Mouse (Mus musculus) heart, embryonic 11.5 days (tissue): ENCODE results near the gene Nectin3. TPM values are rescaled to one million over a fixed set of nuclear protein-coding genes. Genes with fewer than 3 reads are reported as not detected.
A peak's percentile ranks its signal among the peaks of the same experiment; 100 is the strongest.

ENCODE experiments used
- ATAC-seq: fragments of 200-750 bp; cut with Nextera tagmentation; replicated peaks from 2 replicates; pipeline ENCODE4 v1.8.0; 2017; ENCODE audit warnings: moderate library complexity; ENCODE audit not compliant: insufficient number of reproducible peaks, low FRiP score, low TSS enrichment
- H3K27ac ChIP-seq: fragments of 300-500 bp; sonication (generic); 2 replicates; pipeline ENCODE4 v1.5.1; 2014; ENCODE audit warnings: mild to moderate bottlenecking, low read depth, low read length
- H3K27me3 ChIP-seq: fragments of 300-500 bp; sonication (generic); 2 replicates; pipeline ENCODE4 v1.6.1; 2014; ENCODE audit warnings: mild to moderate bottlenecking, low read length, mixed read lengths; ENCODE audit not compliant: control insufficient read depth, insufficient read depth
- H3K36me3 ChIP-seq: fragments of 300-500 bp; sonication (generic); 2 replicates; pipeline ENCODE4 v1.6.1; 2014; ENCODE audit warnings: mild to moderate bottlenecking, low read length, moderate library complexity, mixed read lengths; ENCODE audit not compliant: control insufficient read depth, insufficient read depth
- H3K4me1 ChIP-seq: fragments of 300-500 bp; sonication (generic); 2 replicates; pipeline ENCODE4 v1.6.1; 2014; ENCODE audit warnings: low read length; ENCODE audit not compliant: control insufficient read depth, insufficient read depth
- H3K4me2 ChIP-seq: fragments of 300-500 bp; sonication (generic); 2 replicates; pipeline ENCODE4 v1.6.1; 2014; ENCODE audit warnings: mild to moderate bottlenecking, moderate library complexity
- H3K4me3 ChIP-seq: fragments of 300-500 bp; sonication (generic); 2 replicates; pipeline ENCODE4 v1.5.1; 2014; ENCODE audit warnings: low read depth, low read length
- H3K9ac ChIP-seq: fragments of 300-500 bp; sonication (generic); 2 replicates; pipeline ENCODE4 v1.6.1; 2014; ENCODE audit warnings: mild to moderate bottlenecking, low read depth, low read length, moderate library complexity
- H3K9me3 ChIP-seq: fragments of 300-500 bp; sonication (generic); replicated peaks from 2 replicates; pipeline ENCODE4 v1.6.1; 2016; ENCODE audit warnings: low read length; ENCODE audit not compliant: control insufficient read depth
- WGBS: fragments of 180-500 bp; shearing (Covaris S2); extraction: QIAGEN DNeasy Blood & Tissue Kit; methylation state at CpG from one replicate; pipeline ENCODE4 v1.1.7; 2014; ENCODE audit not compliant: insufficient replicate concordance; 5-methylcytosine and 5-hydroxymethylcytosine counted together
- polyA plus RNA-seq: library from polyadenylated mRNA; unstranded; fragments of >200 nt; fragmentation: Nextera tagmentation; extraction: Ambion mirVana; gene quantifications from 2 replicates; pipeline ENCODE4 v1.2.1, GENCODE M21; 2014

Nectin3 gene
- polyA plus RNA-seq, 1 experiment from 2014 or later, result 23.3 TPM

- Histone ChIP-seq H3K4me1 (0 out of 2 replicates have a peak, but pooled peaks cover 5% of the 10 kb centered on the region), H3K27me3 (no peaks in the 10 kb centered on the region), H3K36me3 (no peaks in the 10 kb centered on the region), H3K4me3 (no peak overlapping the region), H3K4me2 (no peak overlapping the region), H3K9me3 (no peaks in the 10 kb centered on the region), H3K9ac (no peak overlapping the region), H3K27ac (no peak overlapping the region)
- WGBS, result 81% methylated on average over 7 of the region's 7 CpGs
- ATAC-seq, result no peak
These were observed 91.3 kb downstream of the Nectin3 start for GRCm38 (mm10) chr16:46406844-46407639.

GRCm38 (mm10) chr16:46397945-46398344, 100.4 kb downstream of the Nectin3 start:
- no peak overlapping the region for H3K27ac ChIP-seq
- H3K4me2 ChIP-seq, result no peak overlapping the region
- H3K9me3 ChIP-seq, result no peaks in the 10 kb centered on the region
- H3K9ac ChIP-seq, result no peak overlapping the region
- no peaks in the 10 kb centered on the region for H3K36me3 ChIP-seq
- 82% methylated on average over 4 of the region's 4 CpGs for WGBS
- H3K27me3 ChIP-seq, result no peaks in the 10 kb centered on the region
- no peaks in the 10 kb centered on the region for H3K4me1 ChIP-seq
- no peak for ATAC-seq
- no peak overlapping the region for H3K4me3 ChIP-seq

GRCm38 (mm10) chr16:46389415-46390033, 108.8 kb downstream of the Nectin3 start:
- no peak overlapping the region for H3K4me2 ChIP-seq
- no peaks in the 10 kb centered on the region for H3K9me3 ChIP-seq
- H3K4me3 ChIP-seq, result no peak overlapping the region
- no peaks in the 10 kb centered on the region for H3K27me3 ChIP-seq
- H3K36me3 ChIP-seq, result no peaks in the 10 kb centered on the region
- H3K9ac ChIP-seq, result no peak overlapping the region
- no peak for ATAC-seq
- H3K27ac ChIP-seq, result no peak overlapping the region
- WGBS, result 53% methylated on average over 6 of the region's 6 CpGs
- H3K4me1 ChIP-seq, result no peaks in the 10 kb centered on the region

- no peaks in the 10 kb centered on the region for H3K36me3 ChIP-seq
- 51% methylated on average over 11 of the region's 11 CpGs for WGBS
- H3K27me3 ChIP-seq, result no peaks in the 10 kb centered on the region
- no peaks in the 10 kb centered on the region for H3K4me1 ChIP-seq
- H3K4me2 ChIP-seq, result no peak overlapping the region
- no peak for ATAC-seq
- no peak overlapping the region for H3K27ac ChIP-seq
- H3K9ac ChIP-seq, result no peak overlapping the region
- H3K4me3 ChIP-seq, result no peak overlapping the region
- H3K9me3 ChIP-seq, result no peaks in the 10 kb centered on the region
These were observed 109.6 kb downstream of the Nectin3 start for GRCm38 (mm10) chr16:46388527-46389414.

GRCm38 (mm10) chr16:46384279-46384678, 114.0 kb downstream of the Nectin3 start:
- no peaks in the 10 kb centered on the region for H3K36me3 ChIP-seq
- no peaks in the 10 kb centered on the region for H3K4me1 ChIP-seq
- ATAC-seq, result no peak
- no peaks in the 10 kb centered on the region for H3K9me3 ChIP-seq
- H3K4me3 ChIP-seq, result no peak overlapping the region
- WGBS, result 81% methylated on average over 5 of the region's 5 CpGs
- no peak overlapping the region for H3K9ac ChIP-seq
- H3K27ac ChIP-seq, result no peak overlapping the region
- no peaks in the 10 kb centered on the region for H3K27me3 ChIP-seq
- no peak overlapping the region for H3K4me2 ChIP-seq

GRCm38 (mm10) chr16:46383344-46383743, 115.0 kb downstream of the Nectin3 start:
- Histone ChIP-seq H3K9ac (no peak overlapping the region), H3K4me1 (no peaks in the 10 kb centered on the region), H3K9me3 (no peaks in the 10 kb centered on the region), H3K4me2 (no peak overlapping the region), H3K27ac (no peak overlapping the region), H3K4me3 (no peak overlapping the region), H3K27me3 (no peaks in the 10 kb centered on the region), H3K36me3 (no peaks in the 10 kb centered on the region)
- ATAC-seq, result no peak
- WGBS, result 80% methylated on average over 4 of the region's 4 CpGs

- H3K9ac ChIP-seq, result no peak overlapping the region
- no peak overlapping the region for H3K4me2 ChIP-seq
- ATAC-seq, result no peak
- no peak overlapping the region for H3K27ac ChIP-seq
- no peaks in the 10 kb centered on the region for H3K9me3 ChIP-seq
- WGBS, result 45% methylated on average over 3 of the region's 3 CpGs
- no peak overlapping the region for H3K4me3 ChIP-seq
- H3K4me1 ChIP-seq, result no peaks in the 10 kb centered on the region
- H3K36me3 ChIP-seq, result no peaks in the 10 kb centered on the region
- H3K27me3 ChIP-seq, result no peaks in the 10 kb centered on the region
These were observed 121.8 kb downstream of the Nectin3 start for GRCm38 (mm10) chr16:46376575-46376974.

- 59% methylated on average over 6 of the region's 6 CpGs for WGBS
- H3K4me3 ChIP-seq, result no peak overlapping the region
These were observed 136.3 kb downstream of the Nectin3 start for GRCm38 (mm10) chr16:46362022-46362421.

More at GRCm38 (mm10) chr16:46362022-46362421, 136.3 kb downstream of the Nectin3 start:
- Histone ChIP-seq H3K9me3 (no peaks in the 10 kb centered on the region), H3K36me3 (no peaks in the 10 kb centered on the region), H3K9ac (no peak overlapping the region), H3K4me2 (peak overlapping the region; percentile 39), H3K27ac (no peak overlapping the region), H3K4me1 (no peaks in the 10 kb centered on the region), H3K27me3 (no peaks in the 10 kb centered on the region)
- ATAC-seq, result no peak
